Mouse (Mus musculus) naive thymus-derived CD4-positive, alpha-beta T cell, adult 2 months (primary cell): ENCODE results near the gene Tmem8.
A peak's percentile ranks its signal among the peaks of the same experiment; 100 is the strongest.

Experiments
- DNase-seq: peaks from one replicate; pipeline ENCODE4 v3.0.0-alpha.2; 2011; ENCODE audit warnings: low read depth

Tmem8 gene

DNA sequence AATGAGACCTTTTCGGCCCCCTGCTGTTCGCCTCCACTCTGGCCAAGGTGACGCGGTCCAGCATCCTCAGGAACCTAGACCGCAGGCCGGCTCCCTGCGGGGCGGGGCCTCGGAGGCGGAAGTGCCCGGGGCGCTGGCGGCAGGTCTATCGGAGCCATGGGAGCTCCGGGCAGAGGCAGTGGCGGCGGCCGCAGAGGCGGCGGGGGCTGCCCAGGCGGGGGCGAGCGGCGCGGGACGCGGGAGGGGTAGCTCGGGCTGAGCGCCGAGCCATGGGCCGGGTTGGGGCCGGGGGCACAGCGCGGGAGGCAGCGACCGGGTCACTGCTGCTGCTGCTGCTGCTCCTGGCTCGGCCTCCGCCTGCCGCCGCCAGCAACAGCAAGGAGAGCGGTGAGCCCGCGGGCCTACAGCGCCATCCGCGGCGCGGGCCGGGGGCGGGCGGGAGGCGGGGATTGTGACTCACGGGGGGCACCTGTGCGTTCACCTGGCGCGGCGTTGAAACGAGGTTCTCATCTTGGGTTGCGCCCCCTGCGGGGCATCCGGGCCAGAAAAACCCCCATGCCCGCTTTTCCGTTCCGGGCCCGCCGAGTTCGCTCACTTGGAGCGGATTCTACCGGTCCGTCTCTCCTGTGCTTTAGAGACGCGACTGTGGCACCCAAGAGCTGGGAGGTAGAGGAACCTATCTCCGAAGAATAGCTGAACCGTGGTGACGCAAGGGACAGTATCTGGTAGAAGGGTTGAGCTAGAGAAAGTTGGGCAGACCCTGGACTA is at the start of gene Tmem8:
Gene Tmem8, plus strand, starts transcription at position 119 of the 768 bp plus-strand sequence.
- peak; percentile 89 for DNase-seq

DNA sequence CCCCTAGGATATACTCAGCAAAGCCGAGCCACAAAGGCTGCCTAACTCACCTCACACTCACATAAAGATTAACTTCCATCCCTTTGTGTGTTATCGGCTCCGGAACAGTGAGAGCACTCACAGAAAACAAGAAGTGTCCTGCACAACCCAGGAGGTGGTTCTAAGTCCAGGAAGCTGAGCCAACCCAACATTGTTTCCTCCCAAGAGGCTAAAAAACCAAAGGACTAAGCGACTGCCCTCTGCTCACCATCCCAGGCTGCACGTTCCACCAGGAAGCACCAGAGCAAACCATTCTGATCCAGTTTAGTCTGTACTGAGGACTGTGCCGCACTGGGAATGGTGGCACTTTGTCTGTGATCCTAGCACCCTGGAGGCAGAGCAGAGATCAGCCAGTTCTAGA is 48.2 kb upstream of the Tmem8 start:
- no peak for DNase-seq

DNA sequence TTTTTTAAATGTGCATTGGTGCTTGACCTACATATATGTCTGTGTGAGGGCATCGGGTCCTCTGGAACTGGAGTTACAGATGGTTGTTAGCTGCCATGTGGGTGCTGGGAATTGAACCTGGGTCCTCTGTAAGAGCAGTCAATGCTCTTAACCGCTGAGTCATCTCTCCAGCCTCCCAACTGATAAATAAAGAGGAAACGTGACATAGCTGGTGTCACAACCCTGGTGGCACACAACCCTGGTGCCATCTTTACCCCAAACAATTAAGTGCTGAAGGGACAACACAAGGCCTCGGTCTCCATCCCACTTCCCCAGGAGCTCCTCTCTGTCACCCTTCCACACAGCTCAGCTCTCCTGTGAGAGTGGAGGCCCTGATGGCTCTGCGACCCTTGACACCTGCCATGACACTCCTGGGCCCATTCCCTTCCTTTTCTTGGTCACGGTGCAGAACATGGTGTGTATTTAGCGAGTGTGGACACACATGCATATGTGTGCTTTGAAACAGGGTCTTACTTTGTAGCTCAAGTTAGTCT is 46.5 kb upstream of the Tmem8 start:
- no peak for DNase-seq

DNA sequence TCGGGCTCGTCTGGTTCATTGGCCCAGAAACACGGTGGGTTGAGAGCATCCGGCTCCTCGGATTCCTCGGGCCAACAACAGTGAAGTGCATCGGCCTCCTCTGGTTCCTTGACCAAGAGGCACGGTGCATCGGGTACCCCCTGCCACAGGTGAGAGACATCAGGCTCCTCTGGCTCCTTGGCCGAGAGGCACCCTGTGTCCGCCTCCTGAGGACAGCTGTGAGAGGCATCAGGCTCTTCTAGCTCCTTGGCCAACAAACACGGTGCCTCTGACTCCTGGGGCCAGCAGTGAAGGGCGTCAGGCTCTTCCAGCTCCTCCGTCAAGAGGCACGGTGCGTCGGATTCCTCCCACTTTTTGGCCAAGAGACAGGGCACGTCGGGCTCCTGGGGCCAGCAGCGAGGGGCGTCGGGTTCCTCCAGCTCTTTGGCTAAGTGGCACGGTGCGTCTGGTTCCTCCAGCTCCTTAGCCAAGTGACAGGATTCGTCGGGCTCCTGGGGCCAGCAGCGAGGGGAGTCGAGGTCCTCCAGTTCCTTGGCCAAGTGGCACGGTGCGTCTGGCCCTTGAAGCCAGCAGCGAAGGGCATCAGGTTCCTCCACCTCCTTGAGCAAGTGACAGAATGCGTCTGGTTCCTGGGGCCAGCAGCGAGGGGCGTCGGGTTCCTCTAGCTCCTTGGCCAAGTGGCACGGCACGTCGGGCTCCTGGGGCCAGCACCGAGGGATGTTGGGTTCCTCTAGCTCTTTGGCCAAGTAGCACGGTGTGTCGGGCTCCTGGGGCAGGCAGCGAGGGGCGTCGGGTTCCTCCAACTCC is 44.9 kb upstream of the Tmem8 start:
- DNase-seq, result peak; percentile 45

- DNase-seq, result peak; percentile 92
Observed at GRCm38 (mm10) chr17:26068831-26069739, 44.0 kb upstream of the Tmem8 start, which contains the start of gene Rab11fip3. Gene Rab11fip3 (minus strand): TSS chr17:26069555.

DNA sequence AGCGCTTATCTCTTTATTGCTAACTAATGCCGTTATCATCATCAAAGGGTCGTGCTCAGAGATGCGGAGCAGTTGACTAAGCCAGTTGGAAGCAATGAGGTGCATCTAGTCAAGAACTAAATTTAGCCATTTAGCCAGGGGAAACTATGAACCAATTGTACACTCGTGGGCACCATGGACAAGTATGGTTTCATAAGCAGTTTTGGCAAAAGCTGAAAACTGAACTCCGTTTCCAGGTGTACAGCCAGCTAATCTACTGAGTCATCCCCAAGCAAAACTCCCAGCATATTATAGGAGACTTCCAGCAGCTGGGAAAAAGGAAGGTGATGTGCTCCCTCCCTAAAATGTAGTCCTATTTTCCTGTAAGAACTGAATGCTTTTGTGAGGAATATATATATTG is 43.0 kb upstream of the Tmem8 start:
- no peak for DNase-seq

DNA sequence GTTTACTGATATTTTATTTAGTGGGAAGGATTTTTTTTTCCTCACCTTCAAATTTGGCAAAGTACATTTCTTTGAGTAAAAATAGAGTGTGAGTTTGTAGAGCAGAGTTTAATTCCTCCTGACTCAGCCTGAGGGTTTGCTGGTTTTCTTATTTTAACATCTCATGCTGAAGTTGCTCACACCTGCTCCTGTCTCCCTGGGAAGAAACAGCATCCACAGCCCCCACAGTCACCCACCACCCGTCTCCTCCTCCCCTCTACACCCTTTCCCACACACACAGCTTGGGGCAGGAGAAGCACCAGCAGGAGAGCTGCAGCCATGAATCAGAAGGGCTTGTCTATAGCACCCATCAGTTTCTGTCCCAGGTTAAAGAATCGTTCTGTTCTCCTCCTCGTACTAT is 37.9 kb upstream of the Tmem8 start:
- DNase-seq, result no peak

DNA sequence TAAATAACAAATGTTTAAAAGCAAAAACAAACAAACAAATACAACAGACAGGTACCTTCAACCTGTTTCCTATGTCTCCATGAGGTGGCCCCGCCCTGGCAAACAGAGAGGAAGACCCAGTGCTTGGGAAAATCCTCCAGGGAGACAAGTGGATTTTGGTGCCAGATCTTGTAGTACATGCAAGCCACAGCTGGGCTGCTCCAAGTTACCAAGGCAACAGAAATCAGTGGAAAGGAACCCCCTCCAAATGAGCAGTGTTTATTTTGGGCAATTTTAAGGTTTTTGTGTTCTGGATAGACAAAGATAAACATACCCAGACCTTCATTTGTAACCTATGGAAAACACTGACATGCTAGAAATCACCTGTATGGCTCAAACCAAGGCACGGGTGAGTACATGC is 34.2 kb upstream of the Tmem8 start:
- DNase-seq, result no peak

DNA sequence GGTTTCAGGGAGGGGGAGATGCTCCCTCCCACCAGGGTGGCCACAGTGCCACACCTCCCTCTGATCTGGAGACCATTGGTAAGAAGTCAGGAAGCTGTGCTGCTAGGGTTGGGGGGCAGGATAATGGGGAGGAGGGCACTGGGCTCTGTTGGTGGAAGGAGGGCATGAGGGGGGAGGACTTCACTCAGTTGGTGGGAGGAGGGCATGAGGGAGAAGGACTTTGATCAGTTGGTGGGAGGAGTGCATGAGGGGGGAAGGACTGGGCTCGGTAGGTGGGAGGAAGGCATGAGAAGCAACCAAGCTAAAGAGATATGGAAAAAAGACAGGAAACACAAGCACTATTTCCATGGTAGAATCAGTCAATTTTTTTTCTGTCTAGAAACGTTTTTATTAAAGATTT is 32.2 kb upstream of the Tmem8 start:
- DNase-seq, result no peak

DNA sequence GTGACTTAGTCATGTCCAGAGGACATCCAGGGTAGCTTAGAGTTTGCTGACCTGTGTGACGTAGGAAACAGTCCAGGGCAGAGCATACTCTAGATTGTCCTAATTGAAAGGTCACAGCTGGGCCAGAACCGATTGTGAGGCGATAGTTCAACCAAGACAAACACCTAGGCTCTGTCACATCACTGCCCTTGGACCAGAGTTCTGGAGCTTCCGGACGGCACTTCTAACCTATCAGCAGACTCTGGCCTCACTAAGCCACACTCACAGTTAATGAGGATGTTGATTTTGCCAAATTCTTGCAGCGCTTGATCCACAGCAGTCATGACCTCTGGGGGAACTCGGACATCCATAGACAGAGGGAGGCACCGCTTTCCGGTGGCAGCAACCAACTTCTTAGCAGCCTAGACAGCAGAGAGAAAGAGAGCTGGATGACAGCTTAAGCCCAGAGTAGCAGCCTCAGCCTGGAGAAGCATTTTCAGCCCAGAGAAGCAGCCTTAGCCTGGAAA is 26.0 kb upstream of the Tmem8 start:
- DNase-seq, result no peak

GRCm38 (mm10) chr17:26089905-26090632 is 23.0 kb upstream of the Tmem8 start, which contains the start of gene Decr2:
Gene Decr2 (minus strand): TSS chr17:26090337.
- peak; percentile 93 for DNase-seq

- no peak for DNase-seq
Observed at GRCm38 (mm10) chr17:26094531-26095110, 18.5 kb upstream of the Tmem8 start.

- DNase-seq, result peak; percentile 64
Observed at GRCm38 (mm10) chr17:26095121-26095740, 17.9 kb upstream of the Tmem8 start, which contains the start of gene Nme4. Gene Nme4 (minus strand): TSS chr17:26095602.

DNA sequence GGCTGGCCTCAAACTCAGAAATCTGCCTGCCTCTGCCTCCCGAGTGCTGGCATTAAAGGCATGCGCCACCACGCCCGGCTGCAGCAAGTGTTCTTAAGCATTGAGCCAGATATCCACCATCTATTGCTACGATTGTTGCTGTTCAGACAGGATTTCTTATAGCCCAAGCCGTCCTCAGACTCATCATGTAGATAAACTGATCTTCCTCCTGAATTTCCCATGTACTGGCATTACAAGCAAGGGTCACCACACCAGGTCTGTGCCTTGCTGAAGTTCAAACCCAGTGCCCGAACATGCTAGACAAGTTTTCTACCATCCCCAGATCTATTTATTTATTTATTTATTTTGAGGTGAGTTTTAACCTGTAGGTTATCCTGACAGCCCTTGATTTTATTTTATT is 14.6 kb upstream of the Tmem8 start:
- DNase-seq, result no peak

DNA sequence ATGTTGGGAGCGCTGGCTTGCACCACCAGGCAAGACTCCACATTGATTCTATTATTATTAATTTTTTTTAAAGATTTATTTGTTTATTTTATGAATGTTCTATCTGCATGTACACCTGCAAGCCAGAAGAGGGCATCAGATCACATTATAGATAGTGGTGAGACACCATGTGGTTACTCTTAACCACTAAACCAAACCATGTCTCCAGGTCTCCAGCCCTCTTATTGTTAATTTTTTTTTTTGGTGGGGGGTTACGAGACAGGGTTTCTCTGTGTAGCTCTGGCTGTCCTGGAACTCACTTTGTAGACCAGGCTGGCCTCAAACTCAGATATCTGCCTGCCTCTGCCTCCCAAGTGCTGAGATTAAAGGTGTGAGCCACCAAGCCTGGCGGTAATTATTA is 13.8 kb upstream of the Tmem8 start:
- peak; percentile 59 for DNase-seq

DNA sequence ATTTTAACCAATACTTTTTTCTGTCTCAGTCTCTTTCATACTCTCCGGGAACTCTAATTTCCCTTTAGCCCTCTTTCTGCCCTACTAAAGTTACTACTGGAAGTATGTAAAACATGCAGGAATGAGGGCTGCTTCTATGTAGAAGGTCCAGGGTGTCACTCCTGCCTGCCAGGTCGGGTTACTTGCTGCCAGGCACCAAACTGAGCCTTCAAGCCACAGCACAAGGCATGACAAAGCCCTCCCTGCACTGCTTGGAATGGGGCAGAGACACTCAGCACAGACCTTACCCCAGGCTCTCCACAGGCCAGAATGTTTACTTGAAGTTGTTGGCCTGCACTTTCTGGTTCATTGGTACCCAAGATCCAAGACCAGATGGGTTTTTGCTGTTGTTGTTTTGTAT is 12.9 kb upstream of the Tmem8 start:
- no peak for DNase-seq

GRCm38 (mm10) chr17:26101478-26101877 is 11.6 kb upstream of the Tmem8 start:
- no peak for DNase-seq

DNA sequence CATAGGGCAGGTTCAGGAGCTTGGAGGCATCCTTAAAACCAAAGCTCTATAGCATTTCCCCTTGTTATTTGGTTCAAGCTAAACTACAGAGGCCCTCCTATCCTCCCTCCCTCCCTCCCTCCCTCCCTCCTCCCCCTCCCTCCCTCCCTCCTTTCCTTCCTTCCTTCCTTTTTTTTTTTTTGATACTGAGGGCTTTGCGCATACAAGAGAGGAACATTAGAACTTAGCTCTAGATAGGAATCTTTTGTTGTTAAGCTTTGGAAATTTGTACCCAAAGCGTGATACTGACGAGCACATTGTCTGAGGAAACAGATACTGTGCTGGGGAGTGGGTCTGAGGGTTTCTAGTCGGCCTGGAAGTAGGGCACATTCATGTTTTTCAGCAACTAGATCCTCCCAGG is 7.5 kb upstream of the Tmem8 start:
- no peak for DNase-seq

- DNase-seq, result no peak
Observed at GRCm38 (mm10) chr17:26110156-26110555, 2.9 kb upstream of the Tmem8 start.

DNA sequence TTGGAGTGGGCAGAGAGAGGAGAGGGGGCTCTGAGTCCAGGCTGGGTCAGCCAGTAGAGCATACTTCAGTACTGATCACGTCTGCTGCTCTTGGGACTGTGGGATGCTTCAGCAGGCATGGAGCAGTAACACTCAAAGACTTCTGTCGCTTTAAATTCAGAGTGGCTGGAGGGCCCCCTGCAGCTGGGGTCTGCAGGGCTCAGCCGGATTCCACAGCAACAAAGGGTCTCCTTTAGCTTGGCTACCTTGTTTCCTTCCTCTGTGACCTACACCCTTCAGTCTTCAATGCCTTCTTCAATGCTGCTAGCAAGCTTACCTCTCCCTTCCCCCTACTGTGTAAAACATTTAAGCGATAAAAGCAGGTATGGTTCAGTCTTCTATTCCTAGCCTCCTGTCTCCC is 2.1 kb upstream of the Tmem8 start:
- no peak for DNase-seq
